Mouse (Mus musculus): ENCODE data around the gene 1700020N01Rik. TPM values are rescaled to one million over a fixed set of nuclear protein-coding genes. Genes with fewer than 3 reads are reported as not detected.
A peak's percentile ranks its signal among the peaks of the same experiment; 100 is the strongest.

Gene 1700020N01Rik
- total RNA-seq, 2 experiments from 2014 or later: not detected

DNA sequence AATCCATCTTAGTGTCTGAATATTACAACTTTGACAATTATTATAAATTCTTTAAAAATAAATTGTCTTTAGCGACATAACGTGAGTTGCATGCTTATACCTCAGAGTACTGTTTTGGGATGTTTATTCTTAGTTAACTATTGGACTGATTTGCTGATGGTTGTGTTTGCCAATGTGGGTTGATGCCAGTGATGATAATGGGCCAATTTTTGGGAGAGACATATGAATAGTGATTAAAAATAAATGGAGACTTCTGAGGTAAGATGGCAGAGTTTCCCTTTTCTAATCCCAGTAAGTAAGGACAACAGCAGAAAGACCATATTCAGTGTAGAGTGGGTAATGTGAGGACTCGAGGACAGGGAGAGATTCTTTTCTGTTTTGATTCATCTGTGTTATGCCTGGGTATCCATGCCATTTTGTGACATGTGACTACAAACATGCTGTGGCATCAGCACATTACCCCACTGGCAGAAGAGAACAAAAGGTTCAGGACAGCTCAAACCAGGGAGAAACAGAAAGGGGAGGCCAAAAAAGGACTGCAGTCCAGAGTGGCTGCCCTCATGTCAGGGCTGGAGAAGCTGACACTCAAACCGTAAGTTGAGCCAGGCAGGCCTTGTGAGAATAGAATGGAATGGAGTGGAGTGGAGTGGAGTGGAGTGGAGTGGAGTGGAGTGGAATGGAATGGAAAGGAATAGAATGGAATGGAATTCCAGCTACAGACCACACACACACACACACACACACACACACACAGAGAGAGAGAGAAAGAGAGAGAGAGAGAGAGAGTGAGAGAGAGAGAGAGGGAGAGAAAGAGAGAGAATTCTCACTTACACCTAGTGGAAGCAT, 4.7 kb upstream of the 1700020N01Rik start:
- no peak for DNase-seq (ENCODE audit: extremely low spot score in 1 of 2, low spot score in 2 of 2)
- intact Hi-C loops (cut with DNase I): no loop called here

DNA sequence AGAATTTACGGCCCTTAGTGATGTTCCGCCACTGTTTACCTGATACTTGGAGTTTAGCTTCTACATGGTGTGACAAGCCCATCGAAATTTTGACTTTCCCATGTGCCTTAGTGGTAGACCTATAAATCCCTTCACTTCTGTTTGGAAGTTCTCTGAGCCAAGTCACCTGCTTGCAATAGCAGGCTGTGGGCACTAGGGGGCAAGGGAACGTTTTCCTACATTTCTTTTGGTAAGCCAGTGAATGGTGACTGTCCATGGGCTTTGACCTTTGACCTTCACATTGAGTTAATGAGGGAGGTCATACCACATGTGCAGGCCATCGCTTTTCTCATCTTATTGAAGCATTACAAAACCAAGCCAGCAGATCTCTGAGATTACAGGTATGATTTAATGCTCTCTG, 8.0 kb downstream of the 1700020N01Rik start:
- intact Hi-C loops (cut with DNase I): loop anchor here (5.0 to 10.0 kb wide), 3 partner anchors 216 to 391 kb away; partner anchors contain the start of gene Sgk1
- DNase-seq (ENCODE audit: extremely low spot score in 1 of 2, low spot score in 2 of 2): peak; percentile 39 to 63

DNA sequence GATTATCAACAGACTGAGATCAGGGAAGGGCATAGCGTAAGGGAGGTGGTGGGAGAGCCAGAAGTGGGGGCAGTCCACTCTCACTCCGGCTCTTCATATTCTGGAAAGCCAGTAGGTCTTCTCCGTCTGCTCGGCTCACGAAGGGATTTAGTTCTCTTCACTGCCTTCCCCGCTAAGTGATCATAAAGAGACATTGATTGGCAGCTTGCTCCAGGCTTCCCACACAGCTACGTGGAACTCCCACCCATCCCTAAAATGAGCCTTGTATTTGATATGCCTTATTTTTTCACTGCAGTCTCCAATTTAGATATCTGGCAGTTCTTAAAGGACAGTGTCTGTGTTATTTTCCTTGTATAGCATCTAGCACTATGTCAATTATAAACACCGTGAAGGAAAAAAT, 11.5 kb downstream of the 1700020N01Rik start:
- intact Hi-C loops (cut with DNase I): loop anchor here (5.0 to 10.0 kb wide), 3 partner anchors 220 to 388 kb away; partner anchors contain the start of gene Sgk1
- DNase-seq (ENCODE audit: extremely low spot score in 1 of 2, low spot score in 2 of 2): peak in 1 of 2 experiments; percentile 33

DNA sequence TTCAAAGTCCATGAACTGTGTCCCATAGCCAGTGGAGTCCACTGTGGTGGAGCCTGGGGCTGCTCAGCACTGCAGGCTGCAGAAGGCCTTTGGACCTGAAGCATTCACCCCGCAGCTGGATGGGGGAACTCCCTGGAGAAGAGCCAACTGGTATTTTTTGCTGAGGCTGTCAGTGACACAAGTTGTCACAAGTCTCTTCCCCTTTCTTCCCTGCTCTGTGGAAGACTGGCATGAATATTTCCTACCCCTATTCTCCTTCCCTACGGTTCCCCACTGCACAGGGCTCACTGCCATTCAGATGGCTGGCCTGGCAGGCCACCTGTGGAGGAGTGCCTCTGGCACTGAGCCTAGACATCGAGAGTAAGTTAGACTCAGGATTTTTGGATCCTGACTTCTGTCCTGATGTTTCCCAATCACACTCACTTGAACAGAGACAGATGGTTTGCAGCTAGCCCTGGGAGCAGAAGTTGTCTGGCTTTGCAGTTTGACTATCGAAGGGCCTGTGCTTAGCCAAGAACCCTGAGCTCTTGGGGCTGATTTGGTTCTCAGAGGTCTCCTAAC, 12.1 kb downstream of the 1700020N01Rik start:
- peak; percentile 49 to 76 for DNase-seq (ENCODE audit: extremely low spot score in 1 of 2, low spot score in 2 of 2)
- intact Hi-C loops (cut with DNase I): loop anchor here (10.0 kb wide), 2 partner anchors 220 to 280 kb away; partner anchors contain the start of gene Sgk1

DNA sequence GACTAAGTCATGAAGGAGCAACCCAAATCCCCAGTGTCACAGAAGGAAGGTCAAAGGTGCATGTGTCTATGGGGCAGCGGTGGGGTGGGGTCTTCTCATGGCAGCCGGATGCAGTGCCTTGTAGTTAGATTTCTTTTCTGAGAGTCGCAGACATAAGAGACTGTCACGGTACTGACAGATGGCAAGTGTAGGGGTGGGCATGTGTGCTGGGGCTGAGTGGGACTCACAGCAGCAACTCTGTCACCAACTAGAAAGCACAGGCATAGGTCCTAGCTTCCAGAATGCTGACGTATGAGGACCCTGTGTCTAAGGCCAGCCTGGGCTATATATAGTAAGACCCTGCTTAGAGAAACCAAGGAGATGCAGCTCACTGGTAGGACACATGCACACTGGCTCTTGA, 12.7 kb downstream of the 1700020N01Rik start:
- peak; percentile 26 to 53 for DNase-seq (ENCODE audit: extremely low spot score in 1 of 2, low spot score in 2 of 2)
- intact Hi-C loops (cut with DNase I): loop anchor here (10.0 kb wide), 2 partner anchors 221 to 279 kb away; partner anchors contain the start of gene Sgk1

DNA sequence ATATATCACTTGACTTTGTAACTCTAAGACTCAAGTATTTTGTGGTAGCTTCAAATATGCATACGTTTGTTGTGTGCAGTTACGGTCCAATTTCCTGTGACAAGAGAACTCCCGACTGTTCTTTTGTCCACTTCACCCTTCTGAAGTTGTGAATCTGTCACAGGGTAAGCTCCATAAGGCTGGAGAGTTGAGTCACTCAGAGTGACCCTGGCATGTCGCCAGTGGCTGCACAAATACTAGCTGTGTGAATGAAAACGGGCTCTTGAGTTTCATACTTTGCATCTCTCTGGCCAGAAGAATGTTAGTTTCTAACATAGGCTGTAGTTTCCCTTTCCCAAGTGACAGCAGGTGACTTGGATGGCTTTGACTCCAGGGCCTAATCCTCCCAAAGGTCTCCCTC, 14.0 kb downstream of the 1700020N01Rik start:
- DNase-seq (ENCODE audit: extremely low spot score in 1 of 2, low spot score in 2 of 2): no peak
- intact Hi-C loops (cut with DNase I): loop anchor here (10.0 kb wide), 2 partner anchors 222 to 278 kb away; partner anchors contain the start of gene Sgk1

DNA sequence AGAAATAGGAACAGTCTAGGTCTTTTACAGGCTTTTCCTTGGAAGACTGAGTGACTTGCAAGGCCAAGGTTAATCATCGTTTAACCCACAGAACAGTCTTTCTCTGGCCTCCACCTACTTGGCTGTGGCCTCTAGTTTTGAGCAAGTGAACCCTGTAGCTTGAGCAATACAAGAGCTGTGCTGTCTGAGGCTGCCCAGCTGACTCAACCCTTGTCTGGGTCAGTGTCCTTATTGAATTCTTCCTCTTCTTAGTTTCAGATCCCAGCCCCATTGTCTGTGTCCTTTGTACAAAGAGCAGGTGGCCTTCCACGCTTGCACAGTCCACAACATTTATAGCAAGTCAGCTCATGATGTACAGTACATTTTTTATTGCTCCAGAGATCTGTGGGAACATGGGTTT, 16.6 kb downstream of the 1700020N01Rik start:
- no peak for DNase-seq (ENCODE audit: extremely low spot score in 1 of 2, low spot score in 2 of 2)
- intact Hi-C loops (cut with DNase I): loop anchor here (10.0 kb wide), 2 partner anchors 225 to 275 kb away; partner anchors contain the start of gene Sgk1

DNA sequence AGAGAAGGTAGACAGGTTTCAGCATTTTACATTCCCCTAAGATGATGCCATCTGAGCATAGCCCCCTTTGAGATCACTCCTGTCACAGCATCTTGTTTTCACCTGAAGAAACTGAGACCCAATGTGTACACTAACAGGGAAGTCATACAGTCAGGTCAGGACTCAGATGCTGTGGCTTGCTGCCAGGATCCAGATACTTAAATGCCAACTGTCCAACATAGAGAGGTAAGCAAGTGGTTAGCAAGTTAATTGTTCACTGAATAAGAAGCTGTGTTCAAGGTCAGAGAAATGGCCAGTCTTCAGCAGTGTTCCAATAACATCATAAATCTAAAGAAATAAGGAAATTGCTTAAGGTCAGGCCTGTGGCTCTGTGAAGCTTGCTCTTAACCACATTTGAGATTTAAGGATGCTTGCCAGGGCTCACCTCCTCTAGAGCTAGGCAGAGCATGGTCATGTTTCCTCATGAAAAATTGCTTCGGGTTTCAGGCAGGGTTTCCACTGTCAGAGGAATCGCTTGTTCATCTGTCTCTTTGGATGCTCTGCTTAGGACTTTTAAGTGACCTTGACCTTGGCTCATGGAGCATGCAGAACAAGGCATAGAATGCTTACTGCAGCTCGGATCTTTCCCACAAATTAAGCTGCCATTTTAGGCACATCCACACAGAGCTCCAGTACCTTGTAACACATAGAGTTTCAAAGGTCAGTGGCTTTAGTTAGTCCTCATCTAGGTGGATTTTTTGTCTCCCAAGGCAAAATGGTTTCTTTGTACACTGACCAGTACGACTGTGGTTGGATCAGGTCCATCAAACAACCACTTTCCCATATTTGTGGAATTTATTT, 20.3 kb downstream of the 1700020N01Rik start:
- intact Hi-C loops (cut with DNase I): no loop called here
- DNase-seq (ENCODE audit: extremely low spot score in 1 of 2, low spot score in 2 of 2): no peak

DNA sequence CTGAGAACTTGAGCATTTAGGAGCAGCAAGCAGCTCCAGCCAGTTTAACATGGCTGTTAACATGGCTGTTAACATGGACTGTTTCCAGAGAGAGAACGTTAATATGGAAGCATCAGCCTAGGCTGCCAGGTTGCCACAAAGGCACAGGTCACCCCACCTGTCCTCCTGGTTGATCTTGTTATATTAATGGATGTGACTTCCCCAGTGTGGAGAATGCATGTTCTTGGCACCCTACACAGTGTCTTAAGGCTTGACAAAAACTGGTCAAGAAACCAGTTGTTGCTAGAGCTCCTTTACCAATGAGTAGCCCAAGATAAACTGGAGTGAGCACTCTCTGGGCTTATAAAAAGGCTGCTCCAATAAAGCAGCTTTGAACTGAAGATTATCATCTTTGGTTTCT, 21.6 kb downstream of the 1700020N01Rik start:
- intact Hi-C loops (cut with DNase I): no loop called here
- DNase-seq (ENCODE audit: extremely low spot score in 1 of 2, low spot score in 2 of 2): no peak

DNA sequence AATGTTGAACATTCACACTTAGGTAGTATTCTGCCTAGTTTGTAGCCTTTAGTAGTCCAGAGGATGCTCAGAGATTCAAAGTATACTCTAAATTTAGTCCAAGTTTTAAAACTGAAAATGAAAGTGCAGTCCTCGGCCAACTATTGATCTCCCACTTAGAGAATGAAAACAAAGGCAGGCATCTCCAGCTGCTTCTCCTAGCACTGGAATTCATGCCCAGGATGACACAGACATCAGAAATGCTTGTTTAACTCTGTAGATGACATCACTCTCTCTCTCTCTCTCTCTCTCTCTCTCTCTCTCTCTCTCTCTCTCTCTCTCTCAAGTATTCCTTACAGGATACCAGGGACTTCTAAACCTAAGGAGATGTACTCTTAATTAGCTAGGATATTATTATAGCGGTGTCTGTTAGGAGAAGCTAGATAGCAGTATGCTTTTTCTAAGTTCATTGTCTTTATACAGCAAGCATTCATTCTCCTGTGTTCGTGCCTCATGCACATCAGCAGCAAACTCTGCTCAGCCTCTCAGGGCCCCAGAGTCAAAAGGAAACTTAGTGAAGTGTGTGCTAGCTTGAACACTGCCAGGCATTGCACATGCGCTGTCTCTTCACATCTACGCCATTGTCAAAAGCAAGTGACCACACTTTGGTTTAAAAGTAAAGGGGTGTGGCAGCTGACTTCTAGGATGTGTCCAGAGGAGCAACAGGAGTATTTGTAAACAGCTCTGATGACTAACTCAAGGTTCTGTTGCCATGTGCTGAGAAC, 26.0 kb downstream of the 1700020N01Rik start:
- intact Hi-C loops (cut with DNase I): no loop called here
- no peak for DNase-seq (ENCODE audit: extremely low spot score in 1 of 2, low spot score in 2 of 2)

DNA sequence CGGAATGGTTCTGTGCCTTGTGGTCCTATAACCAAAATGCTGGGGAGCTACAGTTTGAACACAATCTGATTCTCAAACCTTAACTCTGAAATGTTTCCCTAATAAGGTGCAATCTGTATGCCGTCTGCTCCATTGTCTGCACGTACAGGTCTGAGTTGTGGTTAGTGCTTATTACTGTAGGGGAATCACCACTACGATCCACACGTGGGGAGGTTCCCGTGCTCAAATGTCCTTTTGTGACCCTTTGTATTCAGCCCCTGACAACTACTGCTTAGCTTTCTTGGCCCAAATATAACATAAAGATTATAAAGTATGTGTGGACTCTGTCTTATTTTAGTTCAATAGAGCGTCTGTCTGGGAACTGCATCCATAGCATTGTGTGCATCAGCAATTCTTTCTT, 29.1 kb downstream of the 1700020N01Rik start:
- no peak for DNase-seq (ENCODE audit: extremely low spot score in 1 of 2, low spot score in 2 of 2)
- intact Hi-C loops (cut with DNase I): no loop called here

DNA sequence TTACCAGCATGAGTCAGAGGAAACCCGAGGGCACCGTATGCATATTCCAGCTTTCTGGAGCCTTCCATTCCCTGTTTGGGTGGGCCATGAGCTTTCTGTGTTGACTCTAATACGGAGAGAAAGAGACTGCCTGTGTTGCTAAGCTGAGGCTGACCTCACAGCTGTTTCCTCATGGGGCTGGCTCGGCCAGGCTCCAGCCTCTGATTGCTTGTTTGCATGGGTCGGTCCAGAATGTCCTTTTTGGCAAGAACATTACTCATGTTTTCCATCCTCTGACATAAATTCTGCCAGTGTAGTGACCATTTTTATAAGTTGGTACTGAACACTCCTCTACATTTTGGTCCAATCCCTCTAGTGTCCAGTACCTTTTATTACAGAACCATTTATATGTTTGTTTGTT, 35.6 kb downstream of the 1700020N01Rik start:
- intact Hi-C loops (cut with DNase I): no loop called here
- peak in 1 of 2 experiments; percentile 69 for DNase-seq (ENCODE audit: extremely low spot score in 1 of 2, low spot score in 2 of 2)

DNA sequence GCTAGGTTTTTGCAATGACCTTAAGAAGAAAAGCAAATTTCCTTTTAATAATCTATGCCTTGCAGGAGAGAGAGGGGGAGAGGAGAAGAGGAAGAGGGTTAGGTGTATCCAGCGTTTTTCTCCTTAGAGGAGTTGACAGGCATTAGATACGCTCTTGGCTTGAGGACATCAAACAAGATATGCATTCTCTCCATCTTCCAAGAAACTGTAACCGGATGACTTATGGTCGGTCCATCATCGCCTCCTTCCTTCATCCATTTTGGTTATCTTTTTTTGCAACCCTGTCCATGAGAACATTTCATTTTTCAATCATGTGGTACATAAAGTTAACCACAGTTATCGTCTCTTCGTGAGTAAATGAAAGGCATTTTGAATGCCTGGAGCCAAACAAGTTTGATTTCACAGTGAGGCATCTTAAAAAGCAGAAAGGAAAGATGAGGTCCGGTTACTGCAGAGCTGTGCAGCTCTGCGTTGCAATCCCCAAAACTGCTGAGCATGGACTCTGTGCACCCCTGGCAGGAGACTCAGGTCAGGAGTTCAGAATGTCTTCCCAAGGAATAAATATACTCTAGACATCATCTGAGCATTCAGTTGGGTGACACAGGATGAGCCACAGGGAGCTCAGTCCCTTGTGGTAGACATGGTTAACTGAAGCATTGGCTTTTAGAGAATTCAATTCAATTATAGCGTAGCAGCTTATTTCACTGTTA, 36.2 kb downstream of the 1700020N01Rik start:
- intact Hi-C loops (cut with DNase I): no loop called here

DNA sequence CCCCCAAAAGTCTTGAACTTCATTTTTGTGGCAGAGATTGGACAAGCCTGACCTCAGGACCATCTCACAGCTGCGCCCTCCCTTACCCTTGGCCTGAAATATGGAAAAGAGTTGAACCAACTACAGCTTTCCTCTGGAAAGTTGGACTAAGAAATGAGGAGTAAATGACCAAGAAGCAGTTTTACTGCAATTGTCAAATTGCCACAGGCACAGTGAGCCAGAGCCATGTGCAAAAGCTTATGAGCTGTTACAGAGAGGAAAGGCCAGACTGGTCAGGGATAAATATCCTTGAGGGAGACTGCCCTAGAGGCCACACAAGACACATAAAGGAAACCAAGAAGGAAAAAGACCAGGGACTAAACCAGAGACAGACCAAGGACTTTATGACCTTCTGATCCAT, 38.5 kb downstream of the 1700020N01Rik start:
- intact Hi-C loops (cut with DNase I): no loop called here
- DNase-seq (ENCODE audit: extremely low spot score in 1 of 2, low spot score in 2 of 2): no peak

More for the DNA sequence above, 36.2 kb downstream of the 1700020N01Rik start:
- no peak for DNase-seq (ENCODE audit: extremely low spot score in 1 of 2, low spot score in 2 of 2)

DNA sequence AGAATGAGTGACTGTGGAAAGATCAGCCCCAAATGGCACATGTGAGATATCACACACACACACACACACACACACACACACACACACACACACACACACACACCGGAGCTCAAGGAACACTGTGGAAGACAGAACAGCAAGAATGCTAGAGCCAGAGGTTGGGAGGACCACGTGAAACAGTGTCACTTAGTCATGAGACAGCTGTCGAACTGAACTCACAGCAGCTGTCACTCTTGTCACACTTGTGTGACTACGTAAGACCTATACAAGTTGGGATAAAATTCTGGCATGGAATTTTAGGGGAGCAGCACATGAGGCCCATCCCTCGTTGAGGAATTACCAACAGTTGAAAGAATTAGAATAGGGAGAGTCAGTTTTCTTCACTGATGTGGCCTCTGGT, 39.7 kb downstream of the 1700020N01Rik start:
- no peak for DNase-seq (ENCODE audit: extremely low spot score in 1 of 2, low spot score in 2 of 2)
- intact Hi-C loops (cut with DNase I): no loop called here

DNA sequence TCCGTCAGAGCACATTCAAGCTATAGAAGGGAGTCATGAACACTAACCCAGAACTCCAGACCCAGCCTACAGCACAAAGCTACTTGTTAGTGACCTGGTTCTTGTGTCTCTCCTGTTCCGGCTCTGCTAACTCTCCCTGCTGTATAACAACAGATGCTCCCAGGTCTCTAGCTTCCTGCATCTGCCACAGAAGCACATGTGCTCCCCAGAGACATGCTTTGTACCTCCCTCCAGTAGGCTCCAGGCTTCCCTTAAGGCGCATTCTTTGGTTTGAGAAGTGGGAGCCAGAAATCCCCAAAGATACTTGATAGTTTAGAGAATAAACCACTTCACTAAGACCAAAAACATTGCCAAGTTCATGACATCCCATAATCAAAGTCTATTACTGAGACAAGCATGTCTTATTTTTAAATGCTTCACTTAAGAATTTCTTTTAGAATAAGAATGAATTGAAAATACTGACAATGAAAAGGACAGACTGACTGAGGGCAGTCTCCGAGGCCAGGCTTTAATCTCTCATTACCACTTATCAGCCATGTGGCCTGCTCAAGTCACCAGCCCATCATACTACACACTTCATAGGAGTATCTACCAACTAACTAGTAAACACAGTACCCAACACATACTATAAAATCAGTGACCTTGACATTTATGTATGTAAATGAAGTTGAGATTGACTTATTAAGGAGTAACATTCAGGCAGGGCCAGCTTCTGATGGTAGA, 43.2 kb downstream of the 1700020N01Rik start:
- intact Hi-C loops (cut with DNase I): no loop called here
- no peak for DNase-seq (ENCODE audit: extremely low spot score in 1 of 2, low spot score in 2 of 2)

DNA sequence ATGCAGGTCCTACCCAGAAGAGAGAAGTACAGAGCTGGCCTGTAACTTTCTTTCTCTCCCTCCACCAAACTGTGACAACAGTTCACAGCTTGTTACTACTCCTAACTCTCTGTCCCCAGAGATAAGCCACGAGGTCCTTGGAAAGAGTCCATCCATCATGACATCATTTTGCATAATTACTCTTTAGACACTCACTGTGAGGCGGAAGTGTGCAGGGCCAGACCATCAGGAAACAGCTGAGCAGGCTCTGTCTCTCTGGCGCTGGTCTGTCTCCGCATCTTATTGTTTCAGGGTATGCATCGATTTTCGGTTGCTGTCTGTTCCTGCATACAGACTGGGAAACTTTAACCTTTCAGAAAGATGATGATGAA, 43.8 kb downstream of the 1700020N01Rik start:
- peak in 1 of 2 experiments; percentile 53 for DNase-seq (ENCODE audit: extremely low spot score in 1 of 2, low spot score in 2 of 2)
- intact Hi-C loops (cut with DNase I): no loop called here
